Mouse (Mus musculus): ENCODE data around the gene Cnbp.

- TF ChIP-seq CTCF (conservative IDR thresholded peaks at IDR 0.05; ENCODE audit: low read length) (no peak), NANOG (IDR thresholded peaks at IDR 0.05; ENCODE audit: borderline replicate concordance, low read length) (no peak)
Observed at GRCm38 (mm10) chr6:87867256-87867655, 16.4 kb upstream of the Cnbp start.
